Mouse (Mus musculus) myocyte (in vitro differentiated cells): ENCODE results near the gene Snapin.

Source experiments
- E2F4 ChIP-seq: IDR thresholded peaks from one replicate; pipeline ENCODE4 v1.6.1; 2011; ENCODE audit warnings: mild to moderate bottlenecking, control low read depth, moderate library complexity; ENCODE audit not compliant: insufficient read depth
- MYOD1 ChIP-seq, 3 experiments: IDR thresholded peaks; one replicate each; pipeline ENCODE4 v1.6.1; 2011; ENCODE audit warnings: control low read depth in 2 of 3, low read depth in 2 of 3, mild to moderate bottlenecking in 2 of 3, moderate library complexity in 1 of 3; ENCODE audit not compliant: insufficient read length in 2 of 3, control insufficient read depth in 1 of 3
- MYOG ChIP-seq, 3 experiments: IDR thresholded peaks; one replicate each; pipeline ENCODE4 v1.6.1; 2011; ENCODE audit warnings: control low read depth in 2 of 3, low read depth in 2 of 3, mild to moderate bottlenecking in 2 of 3; ENCODE audit not compliant: insufficient read length in 2 of 3, control insufficient read depth in 1 of 3, insufficient read depth in 1 of 3
- POLR2A ChIP-seq: IDR thresholded peaks from one replicate; pipeline ENCODE4 v1.6.1; 2011; ENCODE audit warnings: low read depth, mild to moderate bottlenecking, control low read depth, moderate library complexity; ENCODE audit not compliant: insufficient read length
- TCF12 ChIP-seq: IDR thresholded peaks from one replicate; pipeline ENCODE4 v1.6.1; 2011; ENCODE audit warnings: mild to moderate bottlenecking, control low read depth; ENCODE audit not compliant: poor library complexity, insufficient read depth, severe bottlenecking
- USF1 ChIP-seq: IDR thresholded peaks from one replicate; pipeline ENCODE4 v1.6.1; 2011; ENCODE audit warnings: low read depth, mild to moderate bottlenecking, control low read depth, moderate library complexity

GRCm38 (mm10) chr3:90465686-90466310, 25.0 kb downstream of the Snapin start, which contains the start of gene Npr1:
- TF ChIP-seq POLR2A (no peak), TCF12 (no peak), E2F4 (no peak), MYOG (IDR thresholded peaks at IDR 0.05; ENCODE audit: control insufficient read depth in 1 of 3, insufficient read depth in 1 of 3, insufficient read length in 2 of 3, low read depth in 2 of 3) (no peak), MYOD1 (IDR thresholded peaks at IDR 0.05; ENCODE audit: control insufficient read depth in 1 of 3, insufficient read length in 2 of 3, low read depth in 2 of 3) (no peak), USF1 (no peak)
